Mouse (Mus musculus) kidney, embryonic 14.5 days (tissue): ENCODE results near the gene Zfp503. TPM values are rescaled to one million over a fixed set of nuclear protein-coding genes. Genes with fewer than 3 reads are reported as not detected.

Experiments used
- ATAC-seq: fragments of 200-750 bp; cut with Nextera tagmentation; 2 replicates; pipeline ENCODE4 v1.8.0; 2017; ENCODE audit warnings: moderate number of reproducible peaks, mild to moderate bottlenecking, moderate TSS enrichment, moderate library complexity; ENCODE audit not compliant: low FRiP score, low TSS enrichment
- H3K27ac ChIP-seq: fragments of 300-500 bp; sonication (generic); 2 replicates; pipeline ENCODE4 v1.5.1; 2014; ENCODE audit warnings: low read depth, mild to moderate bottlenecking, low read length, moderate library complexity, mixed read lengths
- H3K27me3 ChIP-seq: fragments of 300-500 bp; sonication (generic); 2 replicates; pipeline ENCODE4 v1.6.1; 2014; ENCODE audit warnings: mild to moderate bottlenecking, low read length; ENCODE audit not compliant: control insufficient read depth, insufficient read depth
- H3K36me3 ChIP-seq: fragments of 300-500 bp; sonication (generic); 2 replicates; pipeline ENCODE4 v1.6.1; 2014; ENCODE audit warnings: low read length, mixed read lengths; ENCODE audit not compliant: control insufficient read depth, insufficient read depth
- H3K4me1 ChIP-seq: fragments of 300-500 bp; sonication (generic); 2 replicates; pipeline ENCODE4 v1.6.1; 2014; ENCODE audit warnings: low read length, mixed read lengths; ENCODE audit not compliant: control insufficient read depth, insufficient read depth
- H3K4me2 ChIP-seq: fragments of 300-500 bp; sonication (generic); replicated peaks from 2 replicates; pipeline ENCODE4 v1.6.1; 2014; ENCODE audit warnings: low read depth, mild to moderate bottlenecking, low read length
- H3K4me3 ChIP-seq: fragments of 300-500 bp; sonication (generic); 2 replicates; pipeline ENCODE4 v1.5.1; 2014; ENCODE audit warnings: mild to moderate bottlenecking, low read length
- H3K9ac ChIP-seq: fragments of 300-500 bp; sonication (generic); 2 replicates; pipeline ENCODE4 v1.6.1; 2014; ENCODE audit warnings: low read depth, mild to moderate bottlenecking, low read length, moderate library complexity
- H3K9me3 ChIP-seq: fragments of 300-500 bp; sonication (generic); 2 replicates; pipeline ENCODE4 v1.6.1; 2016; ENCODE audit warnings: low read length; ENCODE audit not compliant: control insufficient read depth
- WGBS: fragments of 180-500 bp; shearing (Covaris S2); extraction: QIAGEN DNeasy Blood & Tissue Kit; methylation state at CpG from one replicate; pipeline ENCODE4 v1.1.7; 2014; 5-methylcytosine and 5-hydroxymethylcytosine counted together
- polyA plus RNA-seq: library from polyadenylated mRNA; unstranded; fragments of >200 nt; fragmentation: Nextera tagmentation; extraction: Ambion mirVana; gene quantifications from 2 replicates; pipeline ENCODE4 v1.2.1, GENCODE M21; 2014

Gene Zfp503
- polyA plus RNA-seq, 1 experiment from 2014 or later = 26.7 TPM

- Histone ChIP-seq H3K4me3 (no peak overlapping the region), H3K4me1 (peaks cover 9% of the 10 kb centered on the region; the same call in 1 of the 2 replicates), H3K9ac (no peak overlapping the region), H3K27ac (no peak overlapping the region), H3K9me3 (no peaks in the 10 kb centered on the region), H3K27me3 (no peaks in the 10 kb centered on the region), H3K36me3 (no peaks in the 10 kb centered on the region), H3K4me2 (no peak overlapping the region)
- no peak for ATAC-seq
- WGBS = 67% methylated on average over 8 of the region's 8 CpGs
Observed at GRCm38 (mm10) chr14:21959243-21959642, 30.2 kb downstream of the Zfp503 start.

- Histone ChIP-seq H3K9ac (no peak overlapping the region), H3K4me2 (no peak overlapping the region), H3K27me3 (no peaks in the 10 kb centered on the region), H3K4me1 (peaks cover 9% of the 10 kb centered on the region; the same call in 1 of the 2 replicates), H3K4me3 (no peak overlapping the region), H3K36me3 (no peaks in the 10 kb centered on the region), H3K9me3 (no peaks in the 10 kb centered on the region), H3K27ac (no peak overlapping the region)
- WGBS = 80% methylated on average over 5 of the region's 5 CpGs
- ATAC-seq = no peak
Observed at GRCm38 (mm10) chr14:21958643-21959042, 30.8 kb downstream of the Zfp503 start.

DNA sequence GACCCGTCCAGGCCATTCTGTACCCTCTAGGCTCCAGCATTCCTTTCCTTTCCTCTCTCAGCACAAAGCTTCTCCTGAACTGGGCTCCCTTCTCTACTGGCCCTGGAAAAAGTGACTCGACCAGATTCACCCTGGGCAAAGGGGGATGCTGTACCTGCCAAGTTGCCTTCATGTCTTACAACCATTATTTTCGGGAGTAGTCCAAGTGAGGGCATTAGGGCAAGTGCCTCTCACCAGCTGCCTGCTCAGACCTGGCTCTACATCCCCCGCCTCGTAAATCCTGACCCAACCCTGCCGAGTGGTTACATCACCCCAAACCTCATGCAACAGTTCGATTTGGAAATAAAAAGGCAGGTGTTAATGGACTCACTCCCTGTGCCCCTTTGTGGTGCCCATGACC, 36.9 kb downstream of the Zfp503 start:
- Histone ChIP-seq H3K9me3 (no peaks in the 10 kb centered on the region), H3K4me1 (peaks cover 9% of the 10 kb centered on the region; the same call in 1 of the 2 replicates), H3K27ac (peak overlapping the region; percentile 26; the same call in 1 of the 2 replicates), H3K4me3 (no peak overlapping the region), H3K9ac (no peak overlapping the region), H3K27me3 (no peaks in the 10 kb centered on the region), H3K36me3 (no peaks in the 10 kb centered on the region), H3K4me2 (no peak overlapping the region)
- peak; percentile 47 for ATAC-seq
- 40% methylated on average over 7 of the region's 7 CpGs for WGBS

- H3K9me3 ChIP-seq = no peaks in the 10 kb centered on the region
- 23% methylated on average over 10 of the region's 10 CpGs for WGBS
- no peaks in the 10 kb centered on the region for H3K27me3 ChIP-seq
- no peaks in the 10 kb centered on the region for H3K36me3 ChIP-seq
- peaks cover 9% of the 10 kb centered on the region; the same call in 1 of the 2 replicates for H3K4me1 ChIP-seq
- no peak overlapping the region for H3K4me2 ChIP-seq
- H3K4me3 ChIP-seq = no peak overlapping the region
- H3K9ac ChIP-seq = no peak overlapping the region
- H3K27ac ChIP-seq = peak overlapping the region; percentile 26; the same call in 1 of the 2 replicates
- ATAC-seq = peak; percentile 82
Observed at GRCm38 (mm10) chr14:21951896-21952523, 37.4 kb downstream of the Zfp503 start.

DNA sequence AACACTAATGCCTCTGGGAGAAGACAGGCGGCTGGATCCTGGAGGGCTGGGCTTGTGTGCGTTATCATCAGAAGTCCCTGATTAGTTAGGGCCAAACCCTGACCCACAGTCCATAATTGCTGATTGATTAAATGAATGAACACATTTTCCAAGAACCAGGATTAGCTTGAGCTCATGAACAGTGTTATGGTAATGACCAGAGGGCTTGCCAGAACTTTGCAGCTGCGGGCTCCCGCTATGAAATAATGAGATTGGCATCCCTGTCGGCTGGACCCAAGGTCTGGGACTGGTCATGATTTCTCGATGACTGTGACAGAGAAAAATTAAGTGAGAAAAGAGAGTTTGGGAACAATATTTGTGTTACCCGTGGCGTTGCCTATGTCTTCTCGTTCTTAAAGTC, 44.5 kb downstream of the Zfp503 start:
- Histone ChIP-seq H3K27ac (no peak overlapping the region), H3K4me1 (no peaks in the 10 kb centered on the region), H3K27me3 (no peaks in the 10 kb centered on the region; the same call in 1 of the 2 replicates), H3K4me2 (no peak overlapping the region), H3K9ac (no peak overlapping the region), H3K9me3 (no peaks in the 10 kb centered on the region; the same call in 1 of the 2 replicates), H3K36me3 (no peaks in the 10 kb centered on the region), H3K4me3 (no peak overlapping the region)
- ATAC-seq = no peak
- 88% methylated on average over 9 of the region's 9 CpGs for WGBS

- Histone ChIP-seq H3K27me3 (no peaks in the 10 kb centered on the region; the same call in 1 of the 2 replicates), H3K27ac (no peak overlapping the region), H3K4me3 (no peak overlapping the region), H3K4me1 (no peaks in the 10 kb centered on the region), H3K36me3 (no peaks in the 10 kb centered on the region), H3K4me2 (no peak overlapping the region), H3K9ac (no peak overlapping the region), H3K9me3 (no peaks in the 10 kb centered on the region; the same call in 1 of the 2 replicates)
- no peak for ATAC-seq
- WGBS = 50% methylated on average over 2 of the region's 2 CpGs
Observed at GRCm38 (mm10) chr14:21941581-21941980, 47.8 kb downstream of the Zfp503 start.

DNA sequence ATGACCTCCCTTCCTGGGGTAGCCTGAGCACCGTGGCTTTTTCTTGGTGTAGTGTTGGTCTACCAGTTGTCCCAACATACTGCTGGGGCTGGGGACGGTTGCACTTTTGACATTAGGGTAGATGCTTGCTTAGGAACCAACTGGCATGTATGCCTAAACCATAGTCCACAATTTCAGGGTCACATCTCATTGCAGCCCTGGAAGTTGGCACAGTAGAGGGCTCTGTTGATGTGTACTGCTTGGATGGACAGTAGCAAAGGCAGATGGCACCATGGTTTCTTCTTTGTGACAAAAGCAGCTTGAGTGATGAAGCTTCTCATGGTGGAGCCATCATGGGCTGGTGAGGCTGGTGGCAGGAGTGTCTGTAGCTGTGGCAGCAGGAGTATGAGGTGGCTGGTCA, 52.3 kb downstream of the Zfp503 start:
- Histone ChIP-seq H3K4me3 (no peak overlapping the region), H3K4me2 (no peak overlapping the region), H3K9ac (no peak overlapping the region), H3K36me3 (no peaks in the 10 kb centered on the region), H3K9me3 (no peaks in the 10 kb centered on the region), H3K4me1 (no peaks in the 10 kb centered on the region), H3K27me3 (no peaks in the 10 kb centered on the region), H3K27ac (no peak overlapping the region)
- WGBS = 93% methylated on average over 2 of the region's 2 CpGs
- no peak for ATAC-seq

- H3K27me3 ChIP-seq = no peaks in the 10 kb centered on the region
- H3K27ac ChIP-seq = no peak overlapping the region
- 56% methylated on average over 6 of the region's 6 CpGs for WGBS
- no peaks in the 10 kb centered on the region for H3K4me1 ChIP-seq
- H3K36me3 ChIP-seq = no peaks in the 10 kb centered on the region
- no peak overlapping the region for H3K4me2 ChIP-seq
- H3K9me3 ChIP-seq = no peaks in the 10 kb centered on the region
- ATAC-seq = no peak
- no peak overlapping the region for H3K4me3 ChIP-seq
- no peak overlapping the region for H3K9ac ChIP-seq
Observed at GRCm38 (mm10) chr14:21936102-21936630, 53.2 kb downstream of the Zfp503 start.
